Mouse (Mus musculus): ENCODE results near the gene Thumpd3.

GRCm38 (mm10) chr6:113013550-113013949, 32.5 kb upstream of the Thumpd3 start:
- no peak for TF ChIP-seq POLR2A (IDR thresholded peaks at IDR 0.05; ENCODE audit: low read depth, low read length)
- no peak for TF ChIP-seq CTCF (IDR thresholded peaks at IDR 0.05; ENCODE audit: extremely low read depth, insufficient read length, insufficient replicate concordance, low read depth, low read length)
